Mouse (Mus musculus): ENCODE measurements around the gene Ube2o. TPM values are rescaled to one million over a fixed set of nuclear protein-coding genes. Genes with fewer than 3 reads are reported as not detected.
A peak's percentile ranks its signal among the peaks of the same experiment; 100 is the strongest.

Ube2o gene
- total RNA-seq, 2 experiments from 2014 or later = 32.6 to 39.0 TPM

DNA sequence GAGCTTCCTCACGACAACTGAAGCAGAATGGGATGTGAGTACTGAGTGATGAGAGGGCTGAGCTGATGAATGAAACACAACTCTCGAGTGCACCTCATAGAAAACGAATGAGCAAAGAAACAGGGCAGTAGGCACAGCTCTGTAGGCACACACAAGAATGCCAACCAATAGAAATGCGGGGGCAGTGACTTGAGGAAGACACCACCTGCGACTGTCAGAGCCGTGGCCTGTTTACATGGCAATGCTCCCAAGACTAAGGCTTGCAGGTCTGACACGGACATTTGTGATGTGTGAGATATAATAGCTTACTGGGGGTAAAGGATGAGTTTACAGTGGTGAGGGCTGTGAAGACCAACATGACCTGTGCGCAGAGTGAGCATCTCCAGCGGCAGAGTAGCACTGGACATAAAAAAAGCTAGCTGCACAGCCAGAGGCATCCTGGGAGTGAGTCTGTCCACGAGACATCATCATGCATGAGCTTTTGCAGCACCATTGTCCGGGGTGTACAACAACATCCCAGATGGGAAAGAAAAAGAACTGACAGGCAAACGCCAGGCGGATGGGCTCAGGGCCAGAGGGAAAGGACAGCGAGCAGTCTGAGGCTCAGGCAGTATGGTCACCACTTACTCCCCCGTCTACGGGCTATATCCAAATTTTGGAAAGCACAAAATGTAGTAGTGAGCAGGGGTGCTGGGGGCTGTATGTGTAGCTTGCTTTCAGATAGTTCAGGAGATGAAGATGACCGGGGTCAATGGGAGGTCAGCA lies 33.8 kb downstream of the Ube2o start:
- DNase-seq (ENCODE audit: low spot score in 2 of 2) = no peak

- no peak for DNase-seq (ENCODE audit: low spot score in 2 of 2)
Measured at GRCm38 (mm10) chr11:116543110-116543509, 38.1 kb downstream of the Ube2o start.

DNA sequence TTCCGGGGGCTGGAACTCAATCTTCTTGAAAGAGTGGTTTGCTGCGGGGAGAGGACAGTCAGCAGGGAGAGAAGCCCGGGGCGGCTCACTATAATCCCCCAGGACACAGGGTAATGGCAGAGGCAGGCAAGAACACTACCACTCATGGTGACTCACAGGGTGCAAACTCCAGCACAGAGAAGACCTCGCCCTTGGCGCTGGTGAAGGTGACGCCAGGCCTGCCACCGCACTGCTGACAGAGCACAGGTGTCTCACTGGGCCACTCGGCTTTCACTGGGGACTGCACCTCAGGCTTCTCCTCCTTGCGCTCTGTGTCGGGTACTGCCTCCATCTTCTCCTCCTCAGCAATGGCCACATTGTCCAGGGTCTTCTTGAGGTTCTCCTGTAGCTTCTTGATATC lies 40.1 kb downstream of the Ube2o start:
- DNase-seq (ENCODE audit: low spot score in 2 of 2) = no peak

DNA sequence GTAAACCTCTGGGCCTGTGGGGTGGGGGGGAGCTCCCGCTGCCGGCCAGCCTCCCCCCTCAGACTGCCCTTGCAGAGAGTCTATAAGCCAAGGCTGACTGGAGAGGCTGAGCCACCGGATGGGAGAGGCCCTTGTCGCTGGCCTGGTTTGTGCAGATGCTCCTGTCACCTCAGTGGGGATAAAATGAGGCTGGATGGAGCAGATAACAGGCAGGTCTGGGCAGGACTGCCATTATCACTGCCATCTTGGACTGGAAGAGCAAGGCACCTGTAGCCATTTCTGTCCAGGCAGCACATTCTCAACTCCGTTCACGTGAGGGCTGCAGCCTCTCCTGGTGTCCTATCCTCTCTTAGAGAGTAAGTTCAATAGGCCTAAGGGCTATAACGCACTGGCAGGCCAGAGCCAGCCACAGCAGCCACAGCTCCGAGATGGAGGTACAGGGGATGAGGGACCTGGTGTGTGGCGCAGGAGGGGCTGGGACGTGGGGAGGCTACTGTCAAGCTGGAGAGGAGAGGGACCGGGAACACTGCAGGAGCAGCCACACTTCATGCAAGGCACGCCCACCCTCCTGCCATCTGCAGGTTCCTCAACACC lies 43.0 kb downstream of the Ube2o start:
- no peak for DNase-seq (ENCODE audit: low spot score in 2 of 2)

DNA sequence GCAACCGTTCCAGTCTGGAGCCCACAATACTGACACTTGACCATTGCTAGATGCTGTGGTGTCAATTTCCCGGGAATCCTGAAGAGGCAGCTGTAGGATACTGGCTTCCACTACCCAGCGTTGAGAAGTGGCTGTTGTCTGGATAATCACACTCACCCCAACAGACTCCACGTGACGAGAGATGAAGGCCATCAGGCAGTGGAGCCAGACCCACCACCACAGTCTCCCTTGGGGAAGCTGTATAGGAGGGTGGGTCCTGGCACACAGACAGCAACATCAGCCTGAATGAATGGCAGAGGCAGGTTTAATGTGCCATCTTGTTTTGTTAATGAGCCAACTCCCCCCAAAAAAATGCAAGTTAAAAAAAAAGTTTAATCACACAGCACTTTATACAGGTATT lies 43.9 kb downstream of the Ube2o start:
- DNase-seq (ENCODE audit: low spot score in 2 of 2) = no peak

DNA sequence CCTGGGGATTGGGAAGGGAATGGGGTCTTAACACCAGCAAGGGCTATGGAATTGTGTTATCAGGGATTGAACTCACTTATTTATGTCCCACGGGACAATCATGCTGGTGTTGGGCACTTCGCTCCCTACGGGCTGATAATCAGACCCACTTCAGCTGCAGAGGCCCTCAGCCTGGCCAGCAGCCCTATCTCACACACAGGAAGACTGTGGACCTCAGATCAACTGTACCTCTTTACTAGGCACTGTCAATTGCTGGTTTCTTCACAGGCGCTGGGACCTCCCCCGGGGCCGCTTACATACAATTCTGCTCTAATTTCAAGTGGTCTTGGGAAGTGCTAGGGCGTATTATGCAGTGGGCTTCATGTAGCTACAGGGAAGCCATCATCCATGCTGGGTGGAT lies 44.6 kb downstream of the Ube2o start:
- DNase-seq (ENCODE audit: low spot score in 2 of 2) = no peak

DNA sequence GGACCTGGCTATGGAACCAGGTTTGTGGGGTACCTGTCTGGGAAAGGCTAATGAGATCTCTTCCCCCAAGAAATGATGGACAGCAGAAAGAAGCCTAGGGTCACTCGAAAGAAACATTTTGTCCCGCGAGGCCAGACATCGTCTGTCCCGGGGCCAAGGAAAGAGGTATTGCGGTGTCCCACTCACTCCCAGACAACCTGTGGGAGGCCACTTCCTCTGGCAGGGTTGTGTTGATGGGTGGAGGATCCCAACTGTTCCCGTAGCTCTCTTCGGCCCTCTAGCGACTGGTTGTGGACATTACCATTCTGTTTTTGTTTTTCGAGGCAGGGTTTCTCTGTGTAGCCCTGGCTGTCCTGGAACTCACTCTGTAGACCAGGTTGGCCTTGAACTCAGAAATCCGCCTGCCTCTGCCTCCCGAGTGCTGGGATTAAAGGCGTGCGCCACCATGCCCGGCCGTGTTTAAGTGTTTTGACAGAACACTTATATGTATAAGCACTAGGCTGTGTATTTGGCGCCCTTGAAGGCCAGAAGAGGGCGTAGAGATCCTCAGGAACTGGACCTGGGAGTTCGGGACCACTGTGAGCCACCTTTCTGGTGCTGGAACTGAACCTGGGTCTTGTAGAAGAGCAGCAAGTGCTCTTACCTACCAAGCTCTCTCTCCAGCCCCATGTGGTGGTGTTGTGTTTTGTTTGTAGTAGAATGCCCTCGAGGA lies 46.9 kb downstream of the Ube2o start:
- DNase-seq (ENCODE audit: low spot score in 2 of 2) = peak in 1 of 2 experiments; percentile 50

- no peak for DNase-seq (ENCODE audit: low spot score in 2 of 2)
Measured at GRCm38 (mm10) chr11:116533341-116534153, 47.7 kb downstream of the Ube2o start.

DNA sequence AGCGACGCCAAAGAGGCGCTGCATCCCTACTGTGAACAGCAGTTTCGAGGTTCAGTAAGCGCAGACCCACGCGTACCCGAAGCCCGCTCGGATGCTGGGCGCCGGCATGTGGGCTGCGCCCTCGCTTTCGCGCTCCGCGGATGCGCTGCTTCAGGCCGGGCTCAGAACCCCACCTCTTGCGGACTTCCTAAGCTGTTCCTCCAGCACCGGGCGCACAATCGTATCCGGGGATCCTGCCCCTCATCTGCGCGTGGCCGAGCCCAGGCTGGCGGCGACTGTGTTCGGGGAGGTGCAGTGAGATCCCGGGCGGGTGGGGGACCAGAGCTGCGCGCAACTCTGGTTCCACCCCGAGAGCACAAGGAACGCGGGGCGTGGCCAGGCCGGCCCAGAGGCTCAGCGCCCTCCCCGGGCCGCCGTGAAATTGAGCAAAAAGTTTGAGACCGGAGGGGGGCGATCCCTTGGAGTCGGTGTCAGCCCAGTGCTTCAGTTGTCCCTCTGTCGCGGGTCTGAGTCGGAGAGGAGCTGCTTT lies 48.4 kb downstream of the Ube2o start:
- no peak for DNase-seq (ENCODE audit: low spot score in 2 of 2)

DNA sequence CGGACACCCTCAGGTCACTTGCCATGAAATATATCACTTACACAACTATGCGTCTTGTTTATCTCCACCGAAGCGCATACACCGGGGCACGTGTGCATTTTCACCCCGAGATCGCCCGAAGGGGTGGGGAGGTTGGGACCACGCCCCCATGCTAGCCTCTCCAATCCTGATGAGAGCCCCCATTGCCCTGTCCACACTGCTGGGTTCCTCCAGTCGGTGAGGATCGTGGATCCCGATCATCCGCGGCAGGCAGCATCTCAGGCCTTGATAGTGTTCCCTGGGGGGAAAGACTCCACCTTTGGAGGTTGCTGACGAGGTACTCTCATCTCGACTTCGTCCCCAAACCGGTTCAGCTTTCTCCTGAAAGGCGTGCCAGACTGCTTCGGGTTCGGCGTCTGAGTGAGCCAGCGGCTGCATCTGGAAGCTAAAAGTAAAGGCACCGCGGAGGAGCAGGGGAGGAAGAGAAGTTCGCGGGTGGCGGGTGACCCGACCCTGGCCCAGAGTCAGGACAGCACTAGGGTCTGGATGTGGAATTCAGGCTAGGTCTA lies 48.9 kb downstream of the Ube2o start:
- DNase-seq (ENCODE audit: low spot score in 2 of 2) = no peak

DNA sequence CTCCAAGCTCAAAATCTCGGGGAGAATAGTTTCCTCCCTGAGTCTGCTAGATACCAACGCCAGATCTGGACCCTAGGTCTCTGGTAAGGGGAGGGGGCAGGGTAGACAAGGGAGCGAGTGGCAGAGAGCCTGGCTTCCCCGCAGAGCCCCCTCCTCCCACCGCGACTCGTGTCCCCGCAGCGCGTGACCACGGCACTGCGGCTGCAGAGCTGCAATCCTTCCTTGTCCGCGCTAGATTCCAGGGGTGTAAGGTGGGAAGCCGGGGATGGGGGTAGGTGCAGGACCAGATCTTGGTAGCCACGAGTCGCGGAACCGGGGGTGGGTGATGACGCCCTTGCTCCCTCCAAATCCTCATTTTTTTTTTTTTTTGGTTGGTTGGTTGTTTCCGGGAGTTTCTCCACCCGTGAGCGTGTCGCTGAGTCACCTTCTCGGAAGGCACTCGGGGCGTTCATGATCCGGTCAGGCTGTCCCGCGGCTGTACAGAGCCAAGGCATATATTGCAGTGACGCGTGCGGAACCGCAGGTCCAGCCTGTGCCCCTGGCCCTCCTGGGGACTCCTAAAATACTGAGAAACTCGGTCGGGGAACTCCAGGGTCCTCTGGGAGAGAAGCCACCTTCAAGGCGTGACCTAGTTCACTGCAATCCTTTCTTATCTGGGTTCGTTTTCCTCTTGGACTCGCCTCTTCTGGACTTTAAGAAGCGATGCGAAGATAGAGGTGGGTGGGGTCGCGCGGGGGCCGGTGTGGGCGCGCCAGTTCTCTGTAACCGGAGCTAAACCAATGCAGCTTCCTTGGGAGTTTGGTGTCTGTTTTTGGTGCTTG lies 49.7 kb downstream of the Ube2o start:
- no peak for DNase-seq (ENCODE audit: low spot score in 2 of 2)

GRCm38 (mm10) chr11:116530187-116531147 lies 50.8 kb downstream of the Ube2o start, which contains the start of gene Sphk1:
Gene Sphk1, plus strand, starts transcription at chr11:116530925.
- DNase-seq (ENCODE audit: low spot score in 2 of 2) = no peak

- no peak for DNase-seq (ENCODE audit: low spot score in 2 of 2)
Measured at GRCm38 (mm10) chr11:116528636-116529320, 52.5 kb downstream of the Ube2o start.

- no peak for DNase-seq (ENCODE audit: low spot score in 2 of 2)
Measured at GRCm38 (mm10) chr11:116523699-116524189, 57.5 kb downstream of the Ube2o start.

DNA sequence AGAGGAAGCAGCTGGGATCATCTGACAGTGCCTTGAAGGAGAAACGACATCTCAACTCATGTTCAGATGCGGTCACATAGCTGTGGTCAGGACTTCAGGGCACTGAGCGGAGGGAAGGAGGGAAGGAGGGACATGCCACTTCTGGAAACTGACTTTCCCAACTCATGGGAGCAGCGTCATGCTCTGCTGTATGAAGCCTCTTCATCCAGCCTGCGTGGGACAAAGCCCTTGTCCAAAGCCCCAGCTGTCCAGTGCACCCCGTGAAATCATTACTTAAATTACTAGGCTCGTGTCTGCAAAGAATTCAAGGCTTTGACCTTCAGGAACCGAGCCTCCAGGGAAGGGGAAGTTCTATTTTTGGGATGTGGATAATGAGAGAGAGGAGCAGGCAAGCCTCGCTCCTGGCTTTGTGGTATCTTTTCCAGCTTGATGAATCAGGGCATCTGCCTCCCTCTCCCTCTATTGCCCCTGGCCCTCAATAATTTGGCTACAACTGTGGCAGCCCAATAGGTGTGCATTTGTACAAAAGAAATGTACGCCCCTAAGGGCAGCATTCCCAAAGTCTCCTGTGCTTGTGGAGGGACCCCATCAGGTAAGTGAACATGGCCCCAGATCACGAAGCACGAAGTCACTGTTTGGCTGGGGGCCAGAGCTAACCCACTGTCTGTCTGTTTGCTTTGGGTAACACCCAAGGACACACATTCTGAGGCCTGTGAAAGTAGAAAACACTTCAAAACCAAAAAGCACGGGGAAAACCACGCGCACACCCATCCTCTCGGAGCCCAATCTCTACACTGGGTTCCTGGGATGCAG lies 58.2 kb downstream of the Ube2o start:
- no peak for DNase-seq (ENCODE audit: low spot score in 2 of 2)

GRCm38 (mm10) chr11:116522046-116522445 lies 59.2 kb downstream of the Ube2o start:
- no peak for DNase-seq (ENCODE audit: low spot score in 2 of 2)

DNA sequence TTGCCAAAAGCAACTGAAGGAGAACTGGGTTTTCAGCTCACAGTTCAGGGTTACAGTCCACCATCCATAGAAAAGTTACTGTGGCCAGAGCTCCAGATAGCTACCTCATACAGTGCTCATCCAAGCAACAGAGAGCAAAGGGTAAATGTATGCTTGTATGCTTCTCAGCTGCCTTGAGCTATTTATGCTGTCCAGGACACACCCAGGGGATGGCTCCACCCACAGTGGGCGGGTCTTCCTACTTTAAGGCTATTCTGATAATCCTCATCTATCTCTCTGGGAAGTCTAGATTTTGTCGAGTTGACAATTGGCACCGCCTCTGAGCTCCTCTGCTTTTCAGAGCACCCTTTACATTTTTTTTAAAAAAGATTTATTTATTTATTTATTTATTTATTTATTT lies 60.1 kb downstream of the Ube2o start:
- no peak for DNase-seq (ENCODE audit: low spot score in 2 of 2)

Measured in adrenal gland, postnatal 4 days (tissue).